Mouse (Mus musculus): ENCODE results near the gene Mtmr12. TPM values are rescaled to one million over a fixed set of nuclear protein-coding genes. Genes with fewer than 3 reads are reported as not detected.

Mtmr12 gene
- polyA plus RNA-seq, 1 experiment from 2014 or later = 4.0 TPM

- no peak for DNase-seq
- 46% methylated on average over 10 of the region's 10 CpGs for WGBS (ENCODE audit: insufficient replicate concordance)
- H3K4me2 ChIP-seq (ENCODE audit: low read depth, low read length) = peak overlapping the region; percentile 69
- no peak for ATAC-seq
- H3K4me3 ChIP-seq (ENCODE audit: low read depth, low read length) = peak overlapping the region; percentile 98
- TF ChIP-seq EP300 (IDR thresholded peaks at IDR 0.05; ENCODE audit: low read depth) = no peak
- no peak for TF ChIP-seq CTCF (IDR thresholded peaks at IDR 0.05; ENCODE audit: low read depth)
- peaks cover 35% of the 10 kb centered on the region for H3K4me1 ChIP-seq (ENCODE audit: insufficient read depth)
- H3K27ac ChIP-seq (ENCODE audit: low read depth) = peak overlapping the region; percentile 97
- no peaks in the 10 kb centered on the region for H3K9me3 ChIP-seq (ENCODE audit: low read length)
- no peaks in the 10 kb centered on the region for H3K36me3 ChIP-seq (replicated peaks; ENCODE audit: insufficient read depth, low read length)
- no peaks in the 10 kb centered on the region for H3K27me3 ChIP-seq (ENCODE audit: insufficient read depth, low read length)
- peak overlapping the region; percentile 70 for H3K9ac ChIP-seq (replicated peaks)
Measured at GRCm38 (mm10) chr15:12203512-12204318, 1.1 kb upstream of the Mtmr12 start.

- Histone ChIP-seq H3K27ac (ENCODE audit: low read depth) (peak overlapping the region; percentile 97), H3K4me3 (ENCODE audit: low read depth, low read length) (peak overlapping the region; percentile 98), H3K9ac (replicated peaks) (peak overlapping the region; percentile 99), H3K27me3 (ENCODE audit: insufficient read depth, low read length) (no peaks in the 10 kb centered on the region), H3K4me1 (ENCODE audit: insufficient read depth) (peaks cover 35% of the 10 kb centered on the region), H3K9me3 (ENCODE audit: low read length) (no peaks in the 10 kb centered on the region), H3K4me2 (ENCODE audit: low read depth, low read length) (peak overlapping the region; percentile 92), H3K36me3 (replicated peaks; ENCODE audit: insufficient read depth, low read length) (no peaks in the 10 kb centered on the region)
- no peak for TF ChIP-seq EP300 (IDR thresholded peaks at IDR 0.05; ENCODE audit: low read depth)
- TF ChIP-seq CTCF (IDR thresholded peaks at IDR 0.05; ENCODE audit: low read depth) = no peak
- peak; percentile 67 for ATAC-seq
- 3% methylated on average over 66 of the region's 73 CpGs for WGBS (ENCODE audit: insufficient replicate concordance)
- no peak for DNase-seq
Measured at GRCm38 (mm10) chr15:12205160-12205901, 503 bp downstream of the Mtmr12 start.

- no peak for DNase-seq
- peaks cover 35% of the 10 kb centered on the region for H3K4me1 ChIP-seq (ENCODE audit: insufficient read depth)
Measured at GRCm38 (mm10) chr15:12205902-12206645, 1.2 kb downstream of the Mtmr12 start.

GRCm38 (mm10) chr15:12206646-12207222 lies 1.9 kb downstream of the Mtmr12 start:
- Histone ChIP-seq H3K4me3 (ENCODE audit: low read depth, low read length) (no peak overlapping the region), H3K27ac (ENCODE audit: low read depth) (peak overlapping the region; percentile 97), H3K4me2 (ENCODE audit: low read depth, low read length) (peak overlapping the region; percentile 92), H3K4me1 (ENCODE audit: insufficient read depth) (peaks cover 41% of the 10 kb centered on the region), H3K9ac (replicated peaks) (peak overlapping the region; percentile 99; the same call in 1 of the 2 replicates), H3K27me3 (ENCODE audit: insufficient read depth, low read length) (no peaks in the 10 kb centered on the region), H3K36me3 (replicated peaks; ENCODE audit: insufficient read depth, low read length) (no peaks in the 10 kb centered on the region), H3K9me3 (ENCODE audit: low read length) (no peaks in the 10 kb centered on the region)
- DNase-seq = no peak
- 57% methylated on average over 7 of the region's 7 CpGs for WGBS (ENCODE audit: insufficient replicate concordance)
- ATAC-seq = no peak
- TF ChIP-seq EP300 (IDR thresholded peaks at IDR 0.05; ENCODE audit: low read depth) (no peak), CTCF (IDR thresholded peaks at IDR 0.05; ENCODE audit: low read depth) (no peak)

More at GRCm38 (mm10) chr15:12205902-12206645, 1.2 kb downstream of the Mtmr12 start:
- Histone ChIP-seq H3K4me3 (ENCODE audit: low read depth, low read length) (peak overlapping the region; percentile 98), H3K27ac (ENCODE audit: low read depth) (peak overlapping the region; percentile 97), H3K4me2 (ENCODE audit: low read depth, low read length) (peak overlapping the region; percentile 92), H3K27me3 (ENCODE audit: insufficient read depth, low read length) (no peaks in the 10 kb centered on the region), H3K9me3 (ENCODE audit: low read length) (no peaks in the 10 kb centered on the region), H3K36me3 (replicated peaks; ENCODE audit: insufficient read depth, low read length) (no peaks in the 10 kb centered on the region), H3K9ac (replicated peaks) (peak overlapping the region; percentile 99)
- ATAC-seq = no peak
- 17% methylated on average over 14 of the region's 14 CpGs for WGBS (ENCODE audit: insufficient replicate concordance)
- TF ChIP-seq CTCF (IDR thresholded peaks at IDR 0.05; ENCODE audit: low read depth) (no peak), EP300 (IDR thresholded peaks at IDR 0.05; ENCODE audit: low read depth) (no peak)

GRCm38 (mm10) chr15:12207556-12208090 lies 2.8 kb downstream of the Mtmr12 start:
- H3K4me1 ChIP-seq (ENCODE audit: insufficient read depth) = peaks cover 44% of the 10 kb centered on the region
- H3K9ac ChIP-seq (replicated peaks) = no peak overlapping the region
- H3K36me3 ChIP-seq (replicated peaks; ENCODE audit: insufficient read depth, low read length) = no peaks in the 10 kb centered on the region
- TF ChIP-seq EP300 (IDR thresholded peaks at IDR 0.05; ENCODE audit: low read depth) = no peak
- TF ChIP-seq CTCF (IDR thresholded peaks at IDR 0.05; ENCODE audit: low read depth) = no peak
- WGBS (ENCODE audit: insufficient replicate concordance) = 59% methylated on average over 6 of the region's 6 CpGs
- H3K4me3 ChIP-seq (ENCODE audit: low read depth, low read length) = no peak overlapping the region
- peak overlapping the region; percentile 97 for H3K27ac ChIP-seq (ENCODE audit: low read depth)
- DNase-seq (peak; percentile 59), ATAC-seq (no peak)
- no peaks in the 10 kb centered on the region for H3K9me3 ChIP-seq (ENCODE audit: low read length)
- peak overlapping the region; percentile 92 for H3K4me2 ChIP-seq (ENCODE audit: low read depth, low read length)
- no peaks in the 10 kb centered on the region for H3K27me3 ChIP-seq (ENCODE audit: insufficient read depth, low read length)
